Mouse (Mus musculus) megakaryocyte-erythroid progenitor cell, adult 5-6 weeks (primary cell): ENCODE measurements around the gene Proser3. TPM values are rescaled to one million over a fixed set of nuclear protein-coding genes. Genes with fewer than 3 reads are reported as not detected.

Source experiments
- ATAC-seq: replicated peaks from 2 replicates; pipeline ENCODE4 v1.8.0; 2016; ENCODE audit warnings: mild to moderate bottlenecking, inconsistent platforms; ENCODE audit not compliant: severe bottlenecking, poor library complexity, low FRiP score, low TSS enrichment
- total RNA-seq, 2 experiments: library from RNA; stranded (forward) in 1 of 2; stranded (reverse) in 1 of 2; fragments of 200-1000, 215-1000 nt in 1 of 2; fragments of >200 nt in 1 of 2; fragmentation: Nextera tagmentation in 1 of 2; gene quantifications; 2 replicates each; pipeline ENCODE4 v1.2.3; 2014 to 2017

Proser3 gene
- total RNA-seq (2014; fragmentation: Nextera tagmentation): 16.2 and 17.9 TPM in 2 replicates
- total RNA-seq (2017): 3.5 and 5.3 TPM in 2 replicates

DNA sequence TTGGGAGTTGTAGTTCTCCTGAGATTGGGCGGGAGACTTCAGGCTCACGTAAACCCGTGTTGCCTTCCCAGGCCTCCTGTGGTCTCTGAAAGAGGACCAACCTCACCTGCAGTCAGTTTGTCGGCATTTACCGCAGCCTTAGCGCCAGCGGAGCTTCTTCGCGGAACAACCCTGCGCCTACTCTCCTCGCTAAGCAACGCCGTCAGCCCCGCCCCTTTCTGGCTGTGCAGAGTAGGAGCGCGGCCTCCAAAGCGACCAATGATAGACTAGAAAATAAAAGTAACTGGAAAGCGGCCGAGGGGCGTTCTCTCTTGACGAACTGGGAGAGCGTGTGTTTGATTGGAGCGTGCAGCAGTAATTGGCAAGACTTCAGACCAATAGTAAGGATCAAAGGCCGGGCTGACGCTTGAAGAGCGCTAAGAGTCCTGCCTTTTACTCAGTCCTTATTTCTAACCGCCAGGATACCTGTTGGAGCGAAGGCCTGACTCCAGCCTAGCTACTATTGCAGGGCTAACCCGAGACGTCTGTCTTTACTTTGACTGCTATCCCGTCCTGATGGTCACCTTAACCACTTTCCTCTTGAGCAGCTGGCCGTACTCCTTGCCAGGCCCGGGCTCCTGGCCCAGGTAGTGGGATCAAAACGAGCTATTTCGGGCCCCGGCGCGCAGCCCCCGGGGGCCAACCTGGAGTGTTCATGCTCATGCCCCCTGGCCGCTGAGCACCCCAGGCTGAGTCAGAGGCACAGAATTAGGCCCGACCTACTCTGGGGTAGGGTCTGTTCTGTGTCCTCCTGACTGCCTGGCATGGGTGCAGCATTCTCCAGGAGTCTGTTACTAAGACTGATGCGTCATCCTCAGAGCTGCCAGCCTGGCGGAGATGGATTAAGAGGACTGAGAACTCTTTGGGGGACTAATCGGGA, at the start of gene Proser3, which contains the start of gene Hspb6:
Gene Proser3 (minus strand): TSS at position 198 of the 919 bp plus-strand sequence.
Gene Hspb6 (plus strand): TSS at position 77 of the 919 bp plus-strand sequence.
- peak; percentile 88 for ATAC-seq

DNA sequence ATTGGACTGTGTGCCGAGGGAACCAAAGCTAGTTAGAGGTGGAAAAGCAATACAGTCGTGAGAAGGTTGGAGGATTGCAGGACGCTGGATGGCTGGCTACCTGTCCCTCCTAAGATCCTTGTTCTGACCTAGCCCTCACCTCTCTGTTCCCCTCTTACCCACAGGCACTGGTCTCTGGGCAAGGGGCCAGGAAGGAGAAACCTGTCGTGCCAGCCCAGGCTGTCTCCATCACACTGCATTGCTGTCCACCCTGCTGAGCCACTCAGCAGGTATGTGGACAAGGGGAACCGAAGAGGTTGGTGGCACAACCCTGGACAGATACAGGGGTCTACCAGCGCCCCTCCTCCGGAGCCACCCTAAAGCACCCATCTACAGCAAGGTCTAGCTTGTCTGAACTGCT, 48.6 kb upstream of the Proser3 start:
- ATAC-seq: no peak

DNA sequence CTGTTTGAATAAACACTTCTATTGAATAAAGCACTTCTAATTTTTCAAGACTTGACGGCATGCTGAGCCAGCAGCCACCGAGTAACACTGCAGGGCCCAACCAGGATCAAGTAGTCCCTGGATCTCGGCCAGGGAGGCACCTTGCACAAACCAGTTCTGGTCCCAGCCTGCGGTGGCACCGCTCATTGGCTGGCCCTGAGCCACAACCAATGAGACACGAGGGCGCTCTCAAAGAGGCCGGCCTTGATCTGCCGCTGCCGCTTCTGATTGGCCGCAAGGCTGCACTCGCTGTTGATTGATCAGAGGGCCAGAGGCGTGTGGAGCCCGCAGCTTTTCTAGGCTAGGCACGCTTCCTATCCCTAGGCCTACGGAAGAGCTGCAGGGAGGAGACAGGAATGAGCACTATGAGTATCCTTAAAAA, 47.8 kb upstream of the Proser3 start:
- peak; percentile 99 for ATAC-seq

DNA sequence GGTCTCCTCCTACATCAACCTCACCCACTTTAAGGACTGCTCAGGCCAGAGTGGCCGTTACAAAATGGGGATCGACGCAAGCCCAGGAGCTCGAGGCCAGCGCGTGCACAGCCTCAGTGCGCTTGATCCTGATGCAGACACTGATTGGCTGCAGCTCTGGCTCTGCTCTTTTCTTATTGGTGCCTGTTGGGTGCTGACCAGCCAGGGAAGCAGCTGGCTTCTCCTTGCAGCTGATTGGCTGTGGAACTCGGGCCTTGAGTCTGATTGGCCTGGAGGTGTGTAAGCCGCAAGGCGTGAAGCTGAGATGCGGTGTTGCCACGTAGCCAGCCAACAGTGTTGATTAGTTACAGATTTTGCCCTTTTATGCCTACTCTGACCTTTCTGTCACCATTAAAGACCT, 46.7 kb upstream of the Proser3 start, which contains the start of gene Zbtb32:
Gene Zbtb32 (minus strand): TSS at position 124 of the 400 bp plus-strand sequence.
- ATAC-seq: no peak

DNA sequence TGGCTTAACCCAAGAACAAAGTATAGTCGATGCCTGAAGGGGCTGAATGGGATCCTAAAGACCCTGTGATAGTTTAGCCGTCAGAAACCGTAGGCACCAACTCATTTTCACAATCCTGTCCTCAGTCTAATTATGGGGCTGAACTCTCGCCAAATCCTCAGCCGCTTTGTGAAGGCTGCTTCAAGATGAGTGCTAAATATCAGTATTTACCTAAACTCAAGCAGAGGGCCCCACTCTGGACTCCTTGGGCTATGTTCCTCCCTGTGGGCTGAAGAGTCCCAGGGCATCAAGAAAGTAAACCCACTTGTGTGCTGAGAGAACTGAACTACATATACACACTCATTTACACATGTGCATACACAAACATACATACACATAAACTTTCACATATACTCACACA, 44.7 kb upstream of the Proser3 start:
- ATAC-seq: no peak

DNA sequence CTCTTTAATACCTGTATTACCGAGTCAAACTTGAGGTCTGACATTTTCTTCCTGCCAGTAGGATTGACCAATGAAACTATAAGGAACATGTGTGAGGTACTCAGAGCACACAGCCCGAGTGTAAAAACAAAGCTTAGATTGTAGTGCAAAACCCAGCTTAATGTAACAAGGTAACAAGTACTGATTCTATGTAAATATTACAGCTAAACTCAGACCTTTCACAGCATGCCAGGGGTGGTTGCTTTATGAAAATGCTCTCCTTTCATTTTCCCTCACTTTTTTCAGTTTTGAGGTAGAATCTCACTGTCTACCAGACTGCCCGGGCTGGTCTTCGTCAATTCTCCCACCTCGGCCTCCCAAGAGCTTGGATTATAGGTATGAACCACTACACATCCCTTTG, 44.0 kb upstream of the Proser3 start:
- ATAC-seq: no peak

DNA sequence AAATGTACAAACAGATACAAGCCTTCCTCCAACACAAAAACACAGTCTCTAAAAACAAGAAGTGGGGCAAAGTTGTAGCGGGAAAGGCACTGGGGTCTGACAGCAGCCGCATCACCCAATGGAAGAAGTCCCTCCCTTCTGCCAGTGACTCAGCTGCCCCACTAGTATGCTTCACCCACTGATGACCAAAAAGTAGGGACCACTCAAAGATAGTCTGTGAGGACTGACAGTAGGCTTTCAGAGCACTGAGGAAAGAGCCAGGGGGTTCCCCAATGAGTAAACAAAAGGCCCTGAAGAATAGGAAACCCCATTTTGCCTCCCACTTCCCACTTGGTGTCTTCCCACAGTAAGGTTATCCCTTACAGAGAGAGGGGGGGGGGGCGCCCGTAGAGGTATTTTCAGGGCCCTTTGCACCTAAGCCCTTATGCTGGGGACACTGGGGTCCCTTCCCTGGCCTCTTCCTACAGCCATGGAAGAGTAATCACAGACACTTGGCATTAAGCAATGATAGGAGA, 42.5 kb upstream of the Proser3 start:
- no peak for ATAC-seq

DNA sequence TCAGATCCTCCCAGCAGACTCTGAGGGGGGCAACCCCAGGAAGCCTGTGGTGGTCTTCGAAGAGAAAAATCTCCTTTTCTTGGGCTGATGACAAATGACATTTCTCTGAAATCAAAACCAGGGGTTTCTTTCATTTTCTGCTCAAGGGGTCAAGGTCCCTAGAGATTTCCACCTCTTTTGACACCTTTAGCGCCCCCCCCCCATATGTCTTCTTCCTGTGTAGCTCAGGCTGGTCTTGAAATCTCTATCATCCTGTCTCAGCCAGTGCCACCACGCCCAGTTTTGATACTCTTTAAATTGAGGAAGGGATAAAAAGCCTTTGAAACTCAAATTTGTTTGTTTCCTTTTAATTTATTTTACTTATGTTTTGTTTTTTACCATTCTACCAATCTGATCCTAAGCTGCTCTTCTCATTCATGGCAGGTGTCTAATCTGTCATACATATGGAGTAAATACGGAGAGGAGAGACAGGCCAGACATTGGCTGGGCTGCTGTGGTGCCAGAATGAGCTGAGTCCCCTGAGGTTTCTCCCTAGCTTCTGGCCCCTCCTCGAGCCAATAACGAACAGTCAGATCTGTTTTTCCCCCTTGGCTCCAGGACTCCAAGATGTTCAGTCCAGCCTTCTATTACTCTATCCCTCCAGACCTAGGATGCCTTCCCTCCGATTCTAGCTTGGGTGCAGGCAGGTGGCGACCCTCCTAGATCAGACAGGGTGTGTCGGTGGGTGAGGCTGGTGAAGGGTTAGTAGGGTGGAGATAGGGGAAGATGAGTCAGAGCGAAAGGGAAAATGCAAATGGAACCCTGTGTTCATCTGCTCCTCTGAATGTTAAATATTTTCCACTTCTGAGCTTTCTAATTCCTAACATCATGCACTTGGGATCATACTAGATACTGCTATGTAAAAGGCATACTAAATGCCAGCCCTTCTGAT, 41.7 kb upstream of the Proser3 start:
- no peak for ATAC-seq

DNA sequence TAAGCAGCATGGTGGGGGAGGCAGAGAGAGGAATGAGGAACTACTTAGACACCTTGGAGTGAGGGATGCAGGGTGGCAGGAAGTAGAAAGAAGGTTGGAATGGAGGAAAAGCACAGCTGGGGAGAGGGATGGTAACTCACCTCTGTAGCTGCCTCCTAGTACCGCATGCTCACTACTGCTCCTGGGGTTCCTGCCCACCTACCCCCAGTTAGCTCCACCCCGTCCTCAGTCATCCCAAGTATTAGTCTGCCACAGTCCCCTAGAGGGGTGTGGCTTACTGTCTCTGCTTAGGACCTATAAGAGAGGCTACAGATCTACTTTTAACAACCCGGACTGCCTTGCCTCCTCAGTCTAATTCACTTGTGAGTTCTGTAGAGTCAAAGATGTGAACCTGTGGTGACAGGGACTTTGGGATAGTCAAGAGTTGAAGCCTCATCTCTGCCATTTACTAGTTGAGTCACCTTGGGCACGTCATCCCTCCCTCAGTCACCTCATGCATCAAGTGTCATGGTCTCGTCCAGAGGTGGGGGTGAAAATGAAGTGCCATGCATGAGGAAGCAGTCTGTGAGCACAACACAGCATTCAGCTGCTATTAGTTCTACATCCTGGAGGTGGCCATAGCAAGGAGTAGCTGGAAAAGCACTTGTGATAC, 40.8 kb upstream of the Proser3 start:
- no peak for ATAC-seq

DNA sequence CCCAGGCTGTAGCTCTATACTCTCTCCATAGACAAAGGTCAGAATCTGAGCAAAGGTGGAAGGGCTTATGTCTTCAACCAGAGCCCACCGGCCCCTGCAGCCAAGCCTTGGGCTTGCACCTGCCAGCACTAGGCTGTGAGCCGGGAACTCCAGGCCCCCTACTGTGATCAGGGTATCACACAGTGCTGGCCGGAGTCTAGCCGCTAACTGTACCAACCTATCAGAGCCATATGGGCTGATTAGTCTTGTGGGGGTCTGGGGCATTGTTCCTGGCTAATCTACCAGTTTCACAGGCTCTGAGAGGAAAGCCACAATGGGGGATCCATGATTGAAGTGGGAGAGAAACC, 39.5 kb upstream of the Proser3 start:
- no peak for ATAC-seq

DNA sequence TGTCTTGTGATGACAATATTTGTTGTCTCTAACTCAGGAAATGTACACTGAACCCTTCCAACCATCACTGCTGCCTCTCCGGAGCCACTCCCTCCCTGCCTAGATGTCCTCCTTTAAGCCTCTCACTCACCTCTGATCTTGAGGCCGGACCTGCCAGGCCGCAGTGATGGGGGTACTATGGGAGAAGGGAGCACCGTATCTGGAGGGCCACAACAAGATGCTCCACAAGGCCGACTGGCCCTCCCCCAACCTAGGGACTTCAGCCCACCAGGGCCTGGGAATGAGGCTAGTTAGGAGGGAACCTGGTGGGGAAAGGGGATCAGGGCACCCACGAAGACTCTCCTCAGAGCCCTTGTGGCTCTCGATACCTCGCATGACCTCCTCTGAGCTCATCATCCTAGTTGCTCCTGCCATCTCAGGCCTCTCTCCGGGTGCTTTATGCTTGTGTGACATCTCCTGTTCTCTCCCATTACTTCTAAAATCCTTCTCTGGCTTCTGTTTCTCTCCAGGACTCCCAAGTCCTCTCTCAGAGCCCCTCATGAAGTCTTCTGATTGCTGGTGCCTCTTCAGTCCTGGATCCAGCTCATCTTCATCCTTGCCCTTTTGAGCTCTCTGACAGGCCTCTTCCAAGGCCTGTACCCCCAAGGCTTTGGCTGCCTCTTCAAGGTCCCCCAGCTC, 39.0 kb upstream of the Proser3 start:
- no peak for ATAC-seq

DNA sequence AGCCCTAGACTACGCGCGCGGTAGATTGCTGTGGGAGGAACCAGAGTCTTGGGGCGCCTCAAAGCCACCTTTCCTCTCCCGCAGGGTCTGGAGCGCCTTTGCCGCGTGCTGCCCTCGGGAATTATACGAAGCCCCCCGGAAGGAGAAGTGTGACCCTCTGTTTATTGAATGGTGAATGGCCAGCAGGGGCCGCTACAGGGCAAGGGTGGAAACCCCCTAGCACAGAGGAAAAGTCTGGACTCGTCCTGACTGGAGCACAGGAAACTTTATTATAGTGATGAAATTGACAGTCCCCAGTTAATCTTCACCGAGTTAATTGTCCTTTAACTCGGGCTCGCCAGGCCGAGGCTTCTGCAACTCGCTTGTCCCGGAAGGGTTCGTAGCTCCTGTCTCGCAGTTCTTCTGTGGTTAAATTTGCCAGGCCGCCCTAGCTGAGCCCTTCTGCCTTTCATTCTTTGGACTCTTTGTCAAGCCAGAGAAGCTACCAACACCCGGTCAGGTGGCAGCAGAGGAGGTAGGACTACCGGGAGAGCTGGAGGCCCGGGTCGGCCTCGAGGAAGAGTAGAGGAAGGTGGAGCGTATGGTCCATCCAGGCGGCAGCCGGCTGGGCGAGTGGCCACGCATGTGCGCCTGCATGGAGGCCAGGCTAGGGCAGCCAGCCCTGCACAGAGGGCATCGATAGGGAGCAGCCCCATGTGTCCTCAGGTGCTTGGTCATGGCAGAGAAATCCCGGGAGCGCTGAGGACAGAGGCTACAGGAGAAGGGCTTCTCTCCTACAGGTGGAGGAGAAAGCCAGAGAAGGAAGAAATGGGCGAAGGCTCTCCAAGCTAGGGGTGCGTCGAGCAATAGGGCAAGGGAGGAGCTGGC, 37.6 kb upstream of the Proser3 start:
- ATAC-seq: peak; percentile 34; the same call in 1 of the 2 replicates

DNA sequence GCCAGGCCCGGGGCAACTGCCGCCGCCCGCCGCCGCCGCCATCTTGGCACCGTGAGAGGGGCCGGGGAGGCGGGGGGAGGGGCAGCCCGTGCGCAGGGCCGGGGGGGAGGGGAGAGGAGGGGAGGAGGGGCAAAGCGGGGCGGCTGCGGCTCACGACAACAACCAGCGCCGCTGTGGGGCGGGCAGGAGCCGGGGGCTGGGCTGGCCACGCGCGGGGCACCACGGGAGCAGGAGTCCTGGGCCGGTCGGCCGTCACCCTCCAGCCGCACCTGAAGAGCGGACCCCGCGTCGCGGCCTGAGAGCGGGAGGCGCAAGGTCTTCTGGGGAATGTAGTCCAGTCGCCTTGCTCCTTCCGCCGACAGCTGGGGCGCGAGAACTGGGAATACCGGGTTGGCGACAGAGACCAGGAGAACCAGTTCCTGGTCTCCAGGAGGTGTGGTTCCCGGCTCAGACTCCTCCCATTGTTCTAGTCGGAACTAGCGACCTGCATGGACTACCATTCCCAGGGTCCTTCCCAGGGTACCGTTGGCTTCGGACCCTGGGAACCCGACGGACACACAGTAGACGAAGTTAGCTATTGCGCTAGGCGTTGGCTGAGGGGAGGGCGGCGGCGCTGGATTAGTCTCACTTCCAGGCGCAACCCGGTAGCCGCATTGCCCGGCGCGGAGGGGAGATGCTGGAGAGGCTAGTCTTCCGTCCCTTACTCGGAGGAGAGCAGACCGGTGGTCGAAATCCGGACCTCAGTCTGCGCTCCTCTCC, 36.8 kb upstream of the Proser3 start, which contains the start of gene Kmt2b:
Gene Kmt2b (minus strand): TSS at position 51 of the 759 bp plus-strand sequence.
- peak; percentile 85 for ATAC-seq

DNA sequence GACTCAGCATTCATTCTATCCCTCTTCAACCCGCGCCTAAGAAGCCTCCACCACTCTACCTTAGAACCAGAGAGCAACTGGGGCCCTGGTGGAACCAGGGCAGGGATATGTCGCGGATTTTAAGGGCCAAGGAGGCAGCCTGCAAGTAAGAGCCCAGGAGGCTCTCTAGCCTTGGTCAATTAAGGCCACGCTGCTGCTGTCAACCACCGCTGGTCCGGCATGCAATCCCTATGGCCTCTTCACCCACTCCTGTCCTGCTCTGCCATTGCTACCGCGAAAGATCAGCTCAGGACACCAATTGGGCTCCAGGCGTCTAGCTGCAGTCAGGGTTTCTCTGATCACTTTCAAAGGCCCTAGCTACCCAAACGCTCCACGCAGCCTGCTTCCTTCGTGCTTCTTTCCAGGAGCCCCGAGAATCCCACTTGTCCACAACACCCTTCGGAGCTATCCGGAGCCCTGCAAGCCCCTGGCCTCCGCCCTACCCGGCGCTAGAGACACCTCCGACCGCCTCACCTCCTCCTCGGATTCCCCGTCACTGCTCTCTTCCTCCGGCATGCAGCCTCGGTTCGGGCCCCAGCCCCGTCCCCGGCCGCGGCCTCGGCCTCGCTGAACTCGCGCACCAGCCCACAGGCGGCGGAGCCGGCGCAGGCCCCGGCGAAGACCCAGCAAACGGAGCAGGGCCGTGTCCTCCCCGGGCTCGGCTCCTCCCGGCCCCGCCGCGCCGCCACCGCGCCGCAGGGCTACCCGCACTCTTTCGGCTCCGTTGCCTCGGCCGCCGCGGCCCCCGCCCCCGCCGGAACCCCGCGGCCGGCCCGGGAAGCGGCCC, 36.0 kb upstream of the Proser3 start:
- ATAC-seq: no peak

DNA sequence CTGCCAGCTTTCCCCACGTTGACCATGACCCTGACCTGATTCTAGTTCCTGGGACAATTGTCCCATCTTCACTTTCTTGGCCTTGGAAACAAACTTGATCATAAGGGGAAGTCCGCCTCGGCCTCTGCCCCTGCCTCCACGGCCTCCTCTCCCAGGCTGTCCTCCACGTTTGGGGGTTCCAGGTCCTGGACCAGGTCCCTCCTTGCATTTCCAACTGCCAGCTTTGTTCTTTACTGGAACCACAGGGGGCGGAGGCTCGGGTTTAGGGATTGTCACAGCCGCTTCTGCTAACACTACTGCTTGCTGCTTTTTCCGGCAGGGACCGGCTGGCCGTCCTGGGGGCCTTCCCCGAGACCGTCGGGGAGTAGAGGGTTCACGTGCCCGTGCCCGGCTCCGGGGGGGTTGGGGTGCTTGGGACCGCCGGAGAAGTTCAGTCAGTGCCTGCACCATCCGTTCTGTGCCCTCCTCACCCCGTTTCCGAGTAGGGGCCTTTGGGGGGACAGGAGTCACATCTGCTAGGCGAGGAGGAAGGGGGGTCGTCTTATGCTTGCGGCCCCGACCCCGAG, 34.4 kb upstream of the Proser3 start:
- no peak for ATAC-seq

DNA sequence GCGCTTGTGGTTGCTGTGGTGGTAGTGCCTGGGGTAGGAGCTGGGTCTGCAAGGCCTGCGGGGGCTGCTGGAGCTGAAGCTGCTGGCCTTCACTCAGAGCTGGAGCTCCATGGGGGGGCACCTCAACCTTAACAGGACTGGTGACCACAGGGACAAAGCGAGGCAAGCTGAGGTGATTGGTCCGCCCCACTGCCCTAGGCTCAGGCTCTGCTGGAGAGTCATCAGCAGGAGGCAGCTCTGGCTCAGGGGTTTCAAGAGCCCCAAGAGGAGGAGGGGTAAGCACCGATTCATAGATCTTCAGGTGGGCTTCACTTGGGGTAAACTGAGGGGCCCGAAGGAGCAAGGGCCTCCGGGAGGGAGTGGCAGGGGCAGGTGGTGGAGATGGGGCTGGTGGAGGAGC, 33.1 kb upstream of the Proser3 start:
- no peak for ATAC-seq
